Mouse (Mus musculus) embryonic facial prominence, embryonic 11.5 days (tissue): ENCODE measurements around the gene Il9r. TPM values are rescaled to one million over a fixed set of nuclear protein-coding genes. Genes with fewer than 3 reads are reported as not detected.

Experiments used
- ATAC-seq: fragments of 200-750 bp; cut with Nextera tagmentation; replicated peaks from 2 replicates; pipeline ENCODE4 v1.8.0; 2017; ENCODE audit warnings: low read depth; ENCODE audit not compliant: insufficient number of reproducible peaks, low FRiP score, low TSS enrichment
- DNase-seq: peaks from one replicate; pipeline ENCODE4 v3.0.0-alpha.2; 2015; ENCODE audit warnings: low spot score
- H3K27ac ChIP-seq: fragments of 300-500 bp; sonication (generic); replicated peaks from 2 replicates; pipeline ENCODE4 v1.5.1; 2014; ENCODE audit warnings: mild to moderate bottlenecking, low read depth, low read length, control low read depth
- H3K27me3 ChIP-seq: fragments of 300-500 bp; sonication (generic); 2 replicates; pipeline ENCODE4 v1.6.1; 2014; ENCODE audit warnings: mild to moderate bottlenecking, low read length, moderate library complexity, mixed read lengths; ENCODE audit not compliant: control insufficient read depth, insufficient read depth
- H3K36me3 ChIP-seq: fragments of 300-500 bp; sonication (generic); replicated peaks from 2 replicates; pipeline ENCODE4 v1.6.1; 2014; ENCODE audit warnings: low read depth, mild to moderate bottlenecking, low read length, moderate library complexity, mixed read lengths; ENCODE audit not compliant: control insufficient read depth, insufficient read depth
- H3K4me1 ChIP-seq: fragments of 300-500 bp; sonication (generic); 2 replicates; pipeline ENCODE4 v1.6.1; 2014; ENCODE audit warnings: low read length, mixed read lengths; ENCODE audit not compliant: control insufficient read depth, insufficient read depth
- H3K4me2 ChIP-seq: fragments of 300-500 bp; sonication (generic); 2 replicates; pipeline ENCODE4 v1.6.1; 2014; ENCODE audit warnings: low read depth, mild to moderate bottlenecking, control low read depth, low read length, moderate library complexity
- H3K4me3 ChIP-seq: fragments of 300-500 bp; sonication (generic); 2 replicates; pipeline ENCODE4 v1.5.1; 2014; ENCODE audit warnings: low read depth, low read length, control low read depth
- H3K9ac ChIP-seq: fragments of 300-500 bp; sonication (generic); replicated peaks from 2 replicates; pipeline ENCODE4 v1.6.1; 2014; ENCODE audit warnings: mild to moderate bottlenecking, control low read depth, low read length
- H3K9me3 ChIP-seq: fragments of 300-500 bp; sonication (generic); replicated peaks from 2 replicates; pipeline ENCODE4 v1.6.1; 2016; ENCODE audit warnings: mild to moderate bottlenecking, low read length, inconsistent platforms, mixed read lengths; ENCODE audit not compliant: control insufficient read depth
- WGBS: fragments of 180-500 bp; shearing (Covaris S2); extraction: QIAGEN DNeasy Blood & Tissue Kit; methylation state at CpG from one replicate; pipeline ENCODE4 v1.1.7; 2014; 5-methylcytosine and 5-hydroxymethylcytosine counted together
- polyA plus RNA-seq: library from polyadenylated mRNA; unstranded; fragments of >200 nt; fragmentation: Nextera tagmentation; extraction: Ambion mirVana; gene quantifications from 2 replicates; pipeline ENCODE4 v1.2.1, GENCODE M21; 2014

Il9r gene
- polyA plus RNA-seq, 1 experiment from 2014 or later = not detected

DNA sequence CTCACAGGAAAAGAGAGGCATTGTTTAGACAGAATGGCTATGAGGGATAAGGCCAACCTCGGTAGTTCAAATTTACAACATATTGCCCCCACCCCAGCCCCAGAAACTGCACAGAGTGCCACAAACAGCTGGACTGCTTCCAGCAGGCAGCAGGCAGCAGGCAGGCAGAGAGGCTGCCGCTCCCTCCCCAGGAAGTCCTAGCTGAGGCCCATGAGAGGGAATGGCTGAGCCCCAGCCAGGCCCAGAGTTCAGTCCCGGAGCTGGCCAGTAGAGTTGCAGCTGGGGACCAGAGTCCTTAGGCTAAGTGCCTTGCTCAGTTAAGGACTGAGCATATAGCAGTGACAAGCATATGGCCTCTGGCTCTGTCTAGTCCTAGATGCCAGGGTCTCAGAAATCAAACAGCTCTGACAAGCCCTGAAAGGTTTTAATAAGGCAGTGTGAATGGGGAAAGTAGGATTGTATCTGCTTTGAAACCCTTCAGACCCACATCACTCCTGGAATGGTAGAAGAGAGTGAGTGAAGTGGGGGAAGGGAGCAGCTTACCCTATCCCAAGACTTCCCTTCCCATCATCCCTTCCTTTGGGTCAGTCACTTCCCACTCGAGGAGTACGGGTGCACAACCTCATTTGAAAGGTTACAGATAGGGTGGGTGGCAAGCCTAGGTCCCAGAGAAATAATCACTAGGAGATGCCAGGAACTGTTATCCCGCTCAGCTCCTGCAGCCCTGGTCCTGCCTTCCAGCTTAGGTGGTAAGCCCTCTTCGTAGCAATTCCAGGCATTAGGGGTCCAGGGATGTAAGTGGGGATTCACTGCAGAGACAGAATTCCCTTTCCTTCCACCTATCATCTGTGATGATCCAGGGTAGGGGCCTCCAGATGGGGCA is 25.4 kb upstream of the Il9r start:
- Histone ChIP-seq H3K27me3 (no peaks in the 10 kb centered on the region), H3K4me1 (peaks cover 9% of the 10 kb centered on the region; the same call in 1 of the 2 replicates), H3K4me2 (no peak overlapping the region), H3K9ac (0 out of 2 replicates have a peak overlapping the region, but pooled peaks have one; percentile 1), H3K4me3 (no peak overlapping the region), H3K36me3 (0 out of 2 replicates have a peak, but pooled peaks cover 1% of the 10 kb centered on the region), H3K27ac (0 out of 2 replicates have a peak overlapping the region, but pooled peaks have one; percentile 54), H3K9me3 (no peaks in the 10 kb centered on the region)
- DNase-seq (peak; percentile 18), ATAC-seq (no peak)
- WGBS = 56% methylated on average over 7 of the region's 7 CpGs

- 11% methylated on average over 4 of the region's 4 CpGs for WGBS
- Histone ChIP-seq H3K4me1 (peaks cover 9% of the 10 kb centered on the region; the same call in 1 of the 2 replicates), H3K9ac (no peak overlapping the region), H3K27me3 (no peaks in the 10 kb centered on the region), H3K27ac (0 out of 2 replicates have a peak overlapping the region, but pooled peaks have one; percentile 54), H3K4me3 (no peak overlapping the region), H3K4me2 (no peak overlapping the region), H3K36me3 (no peaks in the 10 kb centered on the region), H3K9me3 (no peaks in the 10 kb centered on the region)
- DNase-seq = peak; percentile 60
- ATAC-seq = no peak
Observed at GRCm38 (mm10) chr11:32224468-32225139, 24.5 kb upstream of the Il9r start.

- no peak overlapping the region for H3K4me2 ChIP-seq
- no peak overlapping the region for H3K9ac ChIP-seq
- no peaks in the 10 kb centered on the region for H3K27me3 ChIP-seq
- H3K36me3 ChIP-seq = no peaks in the 10 kb centered on the region
- DNase-seq = no peak
- 63% methylated on average over 4 of the region's 4 CpGs for WGBS
- peaks cover 9% of the 10 kb centered on the region; the same call in 1 of the 2 replicates for H3K4me1 ChIP-seq
- H3K9me3 ChIP-seq = no peaks in the 10 kb centered on the region
- no peak overlapping the region for H3K27ac ChIP-seq
- ATAC-seq = no peak
- no peak overlapping the region for H3K4me3 ChIP-seq
Observed at GRCm38 (mm10) chr11:32223297-32223967, 23.4 kb upstream of the Il9r start.

GRCm38 (mm10) chr11:32222570-32223194 is 22.6 kb upstream of the Il9r start:
- H3K27me3 ChIP-seq = no peaks in the 10 kb centered on the region
- H3K27ac ChIP-seq = no peak overlapping the region
- ATAC-seq = no peak
- DNase-seq = peak; percentile 29
- H3K4me1 ChIP-seq = peaks cover 9% of the 10 kb centered on the region; the same call in 1 of the 2 replicates
- peak overlapping the region; percentile 86 for H3K4me3 ChIP-seq
- peak overlapping the region; percentile 96 for H3K4me2 ChIP-seq
- WGBS = 6% methylated on average over 21 of the region's 21 CpGs
- H3K9ac ChIP-seq = peak overlapping the region; percentile 89
- no peaks in the 10 kb centered on the region for H3K9me3 ChIP-seq
- no peaks in the 10 kb centered on the region for H3K36me3 ChIP-seq

GRCm38 (mm10) chr11:32221951-32222409 is 21.9 kb upstream of the Il9r start, which contains the start of gene Rhbdf1:
TSS of gene Rhbdf1 (minus strand) at chr11:32222300.
- WGBS = under 1% methylated on average over 60 of the region's 72 CpGs
- Histone ChIP-seq H3K27ac (peak within 1 kb of the TSS; percentile 80), H3K27me3 (no peaks in the 10 kb centered on the region), H3K4me2 (peak within 1 kb of the TSS; percentile 96), H3K9me3 (no peaks in the 10 kb centered on the region), H3K36me3 (no peaks in the 10 kb centered on the region), H3K9ac (peak within 1 kb of the TSS; percentile 89), H3K4me3 (peak within 1 kb of the TSS; percentile 86), H3K4me1 (peaks cover 9% of the 10 kb centered on the region; the same call in 1 of the 2 replicates)
- DNase-seq = peak; percentile 77
- ATAC-seq = peak; percentile 44

- WGBS = under 1% methylated on average over 46 of the region's 46 CpGs
- Histone ChIP-seq H3K27ac (peak overlapping the region; percentile 80), H3K4me1 (peaks cover 9% of the 10 kb centered on the region; the same call in 1 of the 2 replicates), H3K36me3 (no peaks in the 10 kb centered on the region), H3K9me3 (no peaks in the 10 kb centered on the region), H3K4me3 (peak overlapping the region; percentile 86), H3K4me2 (peak overlapping the region; percentile 96), H3K9ac (peak overlapping the region; percentile 89), H3K27me3 (no peaks in the 10 kb centered on the region)
- peak; percentile 62 for ATAC-seq
- DNase-seq = peak; percentile 78
Observed at GRCm38 (mm10) chr11:32221225-32221950, 21.3 kb upstream of the Il9r start.
